Mouse (Mus musculus): ENCODE measurements around the gene Plekhs1. TPM values are rescaled to one million over a fixed set of nuclear protein-coding genes. Genes with fewer than 3 reads are reported as not detected.

The Plekhs1 gene
- 0.33 TPM in 1 of 2 replicates, not detected in the other for polyA plus RNA-seq (2015; fragmentation: Nextera tagmentation; extraction: Ambion mirVana)

- no peak within 1 kb of the TSS for H3K4me3 ChIP-seq
- ATAC-seq (ENCODE audit: low read depth), result no peak
- H3K36me3 ChIP-seq, result no peaks in the 10 kb centered on the region
- no peaks in the 10 kb centered on the region for H3K9me3 ChIP-seq
- 0 out of 2 replicates have a peak, but pooled peaks cover 2% of the 10 kb centered on the region for H3K27me3 ChIP-seq
- no peak within 1 kb of the TSS for H3K27ac ChIP-seq (replicated peaks)
- H3K4me1 ChIP-seq (replicated peaks), result no peaks in the 10 kb centered on the region
- H3K4me2 ChIP-seq, result no peak within 1 kb of the TSS
- H3K9ac ChIP-seq, result no peak within 1 kb of the TSS
- WGBS, result 74% methylated on average over 10 of the region's 10 CpGs
Observed at GRCm38 (mm10) chr19:56461522-56462101, at the start of gene Plekhs1. Gene Plekhs1 (plus strand): TSS chr19:56461640.

- no peak overlapping the region for H3K9ac ChIP-seq
- ATAC-seq (ENCODE audit: low read depth), result no peak
- no peaks in the 10 kb centered on the region for H3K9me3 ChIP-seq
- no peak overlapping the region for H3K27ac ChIP-seq (replicated peaks)
- no peaks in the 10 kb centered on the region for H3K36me3 ChIP-seq
- no peaks in the 10 kb centered on the region for H3K27me3 ChIP-seq
- WGBS, result 85% methylated on average over 4 of the region's 4 CpGs
- peaks cover 7% of the 10 kb centered on the region for H3K4me1 ChIP-seq (replicated peaks)
- no peak overlapping the region for H3K4me3 ChIP-seq
- no peak overlapping the region for H3K4me2 ChIP-seq
Observed at GRCm38 (mm10) chr19:56418404-56418803, 43.0 kb upstream of the Plekhs1 start.

- peaks cover 16% of the 10 kb centered on the region for H3K4me1 ChIP-seq (replicated peaks)
- WGBS, result 71% methylated on average over 9 of the region's 9 CpGs
- H3K9ac ChIP-seq, result no peak overlapping the region
- H3K9me3 ChIP-seq, result no peaks in the 10 kb centered on the region
- H3K4me3 ChIP-seq, result no peak overlapping the region
- no peak overlapping the region for H3K4me2 ChIP-seq
- no peak for ATAC-seq (ENCODE audit: low read depth)
- H3K36me3 ChIP-seq, result no peaks in the 10 kb centered on the region
- no peak overlapping the region for H3K27ac ChIP-seq (replicated peaks)
- H3K27me3 ChIP-seq, result no peaks in the 10 kb centered on the region
Observed at GRCm38 (mm10) chr19:56419452-56419851, 42.0 kb upstream of the Plekhs1 start.

GRCm38 (mm10) chr19:56420345-56420744, 41.1 kb upstream of the Plekhs1 start:
- Histone ChIP-seq H3K9ac (no peak overlapping the region), H3K36me3 (no peaks in the 10 kb centered on the region), H3K9me3 (no peaks in the 10 kb centered on the region), H3K27ac (replicated peaks) (no peak overlapping the region), H3K4me1 (replicated peaks) (peaks cover 16% of the 10 kb centered on the region), H3K27me3 (no peaks in the 10 kb centered on the region), H3K4me3 (no peak overlapping the region), H3K4me2 (no peak overlapping the region)
- 88% methylated on average over 3 of the region's 3 CpGs for WGBS
- ATAC-seq (ENCODE audit: low read depth), result no peak

GRCm38 (mm10) chr19:56422476-56423338, 38.7 kb upstream of the Plekhs1 start:
- ATAC-seq (ENCODE audit: low read depth), result peak; percentile 74; the same call in 1 of the 2 replicates
- WGBS, result 26% methylated on average over 14 of the region's 14 CpGs
- Histone ChIP-seq H3K9ac (no peak overlapping the region), H3K4me2 (no peak overlapping the region; the same call in 1 of the 2 replicates), H3K36me3 (no peaks in the 10 kb centered on the region), H3K4me3 (no peak overlapping the region), H3K4me1 (replicated peaks) (peaks cover 16% of the 10 kb centered on the region), H3K27me3 (no peaks in the 10 kb centered on the region), H3K9me3 (no peaks in the 10 kb centered on the region), H3K27ac (replicated peaks) (no peak overlapping the region)

DNA sequence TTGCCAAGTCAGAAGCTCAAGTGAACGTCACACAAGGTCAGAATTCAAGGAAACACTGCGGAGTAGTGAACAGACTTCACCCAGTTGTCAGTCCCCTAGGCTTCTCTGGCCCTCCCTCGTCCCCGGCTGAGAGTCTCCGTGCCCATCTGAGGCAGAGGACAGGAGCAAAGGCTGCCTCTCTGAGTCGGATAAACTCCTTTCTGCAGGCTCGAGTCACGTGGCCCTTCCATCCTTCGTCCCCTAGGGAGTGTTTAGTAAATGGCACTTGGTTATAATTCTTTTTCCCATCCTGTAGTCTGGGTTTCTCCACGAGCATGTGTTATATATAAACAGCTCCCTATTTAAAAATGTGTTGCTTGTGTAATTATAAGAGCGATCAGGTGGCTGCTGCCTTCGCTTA, 38.1 kb upstream of the Plekhs1 start:
- H3K27ac ChIP-seq (replicated peaks), result no peak overlapping the region
- ATAC-seq (ENCODE audit: low read depth), result peak; percentile 52; the same call in 1 of the 2 replicates
- H3K27me3 ChIP-seq, result no peaks in the 10 kb centered on the region
- 47% methylated on average over 12 of the region's 12 CpGs for WGBS
- peak overlapping the region; percentile 25 for H3K4me2 ChIP-seq
- H3K36me3 ChIP-seq, result no peaks in the 10 kb centered on the region
- H3K9me3 ChIP-seq, result no peaks in the 10 kb centered on the region
- H3K4me3 ChIP-seq, result no peak overlapping the region
- H3K4me1 ChIP-seq (replicated peaks), result peaks cover 16% of the 10 kb centered on the region
- no peak overlapping the region for H3K9ac ChIP-seq

DNA sequence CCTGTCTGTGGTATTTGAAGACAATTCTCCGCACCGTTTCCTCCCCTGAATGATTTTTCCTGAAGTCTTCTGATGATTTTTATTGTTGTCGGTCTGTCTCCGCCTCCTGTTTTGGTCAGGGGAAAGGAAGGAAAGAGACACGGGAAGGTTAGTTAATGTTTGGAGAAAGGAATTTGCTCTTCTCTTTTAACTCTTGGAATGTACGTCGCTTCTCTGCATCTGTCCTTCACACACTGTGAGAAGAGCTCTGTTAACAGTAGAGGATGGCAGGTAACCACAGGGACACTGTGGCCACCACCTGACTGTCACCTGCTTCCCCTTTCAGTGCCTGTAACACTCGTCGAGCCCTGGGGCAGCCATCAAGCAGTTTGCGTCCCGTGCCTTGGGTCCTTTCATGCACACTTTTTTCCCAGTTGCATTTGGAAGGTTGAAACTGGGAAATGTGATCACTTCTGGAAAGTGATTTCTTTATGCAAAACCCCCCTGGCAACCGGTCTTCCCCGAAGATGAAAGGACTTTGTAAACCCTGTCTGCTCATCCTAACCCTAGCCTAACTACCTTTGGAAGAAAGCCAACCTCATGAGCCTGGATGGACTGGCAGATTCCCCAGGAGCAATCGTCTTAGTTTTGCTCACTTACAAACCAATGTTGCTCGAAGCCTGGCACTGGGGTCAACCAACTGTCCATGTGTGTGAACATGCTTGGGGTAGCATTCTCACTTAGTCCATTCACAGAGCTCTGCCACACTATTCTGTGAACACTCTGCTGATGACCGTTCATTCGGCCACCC, 36.6 kb upstream of the Plekhs1 start:
- no peaks in the 10 kb centered on the region for H3K9me3 ChIP-seq
- no peaks in the 10 kb centered on the region for H3K27me3 ChIP-seq
- 76% methylated on average over 17 of the region's 17 CpGs for WGBS
- H3K4me3 ChIP-seq, result no peak overlapping the region
- H3K4me2 ChIP-seq, result no peak overlapping the region
- H3K36me3 ChIP-seq, result no peaks in the 10 kb centered on the region
- no peak overlapping the region for H3K9ac ChIP-seq
- no peak for ATAC-seq (ENCODE audit: low read depth)
- H3K4me1 ChIP-seq (replicated peaks), result peaks cover 16% of the 10 kb centered on the region
- no peak overlapping the region for H3K27ac ChIP-seq (replicated peaks)

DNA sequence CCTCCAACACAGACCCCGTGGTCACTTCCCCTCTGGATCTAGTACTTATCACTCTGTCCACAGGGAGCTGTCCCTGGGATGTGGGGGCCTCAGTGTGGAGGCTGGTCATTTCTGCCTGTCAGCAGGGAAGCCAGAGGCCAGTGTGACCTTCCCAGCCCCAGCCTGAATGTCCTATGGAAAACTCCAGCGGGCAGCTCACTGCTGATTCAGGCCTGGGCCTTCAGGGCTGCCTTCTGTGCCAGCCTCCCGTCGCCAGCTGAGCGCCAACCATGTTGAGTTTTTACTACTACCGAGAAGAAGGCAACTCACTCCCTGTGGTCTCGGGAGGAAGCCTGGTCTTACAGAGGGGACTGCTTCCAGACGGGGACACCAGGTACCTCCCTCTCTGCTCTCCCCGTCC, 35.9 kb upstream of the Plekhs1 start:
- H3K4me1 ChIP-seq (replicated peaks), result peaks cover 16% of the 10 kb centered on the region
- no peaks in the 10 kb centered on the region for H3K36me3 ChIP-seq
- H3K9ac ChIP-seq, result no peak overlapping the region
- H3K27ac ChIP-seq (replicated peaks), result 0 out of 2 replicates have a peak overlapping the region, but pooled peaks have one; percentile 7
- no peaks in the 10 kb centered on the region for H3K9me3 ChIP-seq
- 63% methylated on average over 9 of the region's 9 CpGs for WGBS
- no peak for ATAC-seq (ENCODE audit: low read depth)
- H3K27me3 ChIP-seq, result no peaks in the 10 kb centered on the region
- no peak overlapping the region for H3K4me3 ChIP-seq
- no peak overlapping the region for H3K4me2 ChIP-seq

DNA sequence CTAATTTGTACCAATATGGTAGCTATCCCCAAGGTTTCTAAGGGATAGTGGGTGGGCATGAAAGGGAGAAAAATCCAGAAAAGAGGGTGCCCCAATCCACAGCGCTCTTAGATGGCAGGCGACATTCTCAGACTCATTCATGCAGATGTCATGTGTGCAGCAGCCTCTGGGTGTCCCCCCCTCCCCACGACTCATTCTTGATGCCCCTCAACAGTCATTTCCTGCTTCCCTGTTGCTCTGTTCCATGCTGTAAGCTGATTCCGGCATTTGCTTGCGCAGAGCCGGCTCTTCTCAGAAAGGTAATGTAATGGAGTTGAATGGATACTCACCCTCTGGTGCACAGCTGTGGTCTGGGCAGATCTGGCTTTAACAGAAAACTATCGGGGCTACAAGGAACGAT, 31.1 kb upstream of the Plekhs1 start:
- no peaks in the 10 kb centered on the region for H3K36me3 ChIP-seq
- 77% methylated on average over 8 of the region's 8 CpGs for WGBS
- H3K27me3 ChIP-seq, result no peaks in the 10 kb centered on the region
- no peak overlapping the region for H3K27ac ChIP-seq (replicated peaks)
- no peak overlapping the region for H3K4me3 ChIP-seq
- H3K9me3 ChIP-seq, result no peaks in the 10 kb centered on the region
- no peak for ATAC-seq (ENCODE audit: low read depth)
- H3K4me2 ChIP-seq, result no peak overlapping the region
- 0 out of 2 replicates have a peak, but pooled peaks cover 4% of the 10 kb centered on the region for H3K4me1 ChIP-seq (replicated peaks)
- H3K9ac ChIP-seq, result no peak overlapping the region

DNA sequence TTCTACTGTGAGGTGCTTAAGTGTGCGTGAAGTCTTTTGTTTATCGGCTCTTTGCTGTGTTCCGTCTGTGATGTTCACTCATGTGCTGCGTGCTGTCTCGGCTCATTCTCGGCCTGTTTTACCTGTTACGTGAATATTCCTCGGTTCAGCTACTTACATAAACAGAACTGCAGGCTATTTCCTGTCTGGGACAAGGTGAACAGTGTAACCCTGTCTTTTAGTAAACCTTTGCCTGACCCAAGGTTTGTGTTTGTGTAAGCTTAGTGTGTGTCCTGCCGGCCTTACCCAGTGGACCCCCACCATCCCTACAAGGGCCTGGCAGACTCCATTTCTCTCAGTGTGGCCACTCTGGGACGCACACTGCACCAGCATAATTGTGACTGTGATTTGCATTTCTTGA, 28.7 kb upstream of the Plekhs1 start:
- no peaks in the 10 kb centered on the region for H3K9me3 ChIP-seq
- ATAC-seq (ENCODE audit: low read depth), result no peak
- no peak overlapping the region for H3K27ac ChIP-seq (replicated peaks)
- no peaks in the 10 kb centered on the region for H3K36me3 ChIP-seq
- no peak overlapping the region for H3K9ac ChIP-seq
- 77% methylated on average over 10 of the region's 10 CpGs for WGBS
- H3K4me1 ChIP-seq (replicated peaks), result 0 out of 2 replicates have a peak, but pooled peaks cover 4% of the 10 kb centered on the region
- no peak overlapping the region for H3K4me3 ChIP-seq
- no peak overlapping the region for H3K4me2 ChIP-seq
- no peaks in the 10 kb centered on the region for H3K27me3 ChIP-seq

GRCm38 (mm10) chr19:56433581-56433980, 27.9 kb upstream of the Plekhs1 start:
- Histone ChIP-seq H3K4me1 (replicated peaks) (0 out of 2 replicates have a peak, but pooled peaks cover 4% of the 10 kb centered on the region), H3K9ac (no peak overlapping the region), H3K27me3 (no peaks in the 10 kb centered on the region), H3K27ac (replicated peaks) (no peak overlapping the region), H3K4me3 (no peak overlapping the region), H3K9me3 (no peaks in the 10 kb centered on the region), H3K4me2 (no peak overlapping the region), H3K36me3 (no peaks in the 10 kb centered on the region)
- ATAC-seq (ENCODE audit: low read depth), result no peak
- WGBS, result 93% methylated on average over 7 of the region's 7 CpGs

DNA sequence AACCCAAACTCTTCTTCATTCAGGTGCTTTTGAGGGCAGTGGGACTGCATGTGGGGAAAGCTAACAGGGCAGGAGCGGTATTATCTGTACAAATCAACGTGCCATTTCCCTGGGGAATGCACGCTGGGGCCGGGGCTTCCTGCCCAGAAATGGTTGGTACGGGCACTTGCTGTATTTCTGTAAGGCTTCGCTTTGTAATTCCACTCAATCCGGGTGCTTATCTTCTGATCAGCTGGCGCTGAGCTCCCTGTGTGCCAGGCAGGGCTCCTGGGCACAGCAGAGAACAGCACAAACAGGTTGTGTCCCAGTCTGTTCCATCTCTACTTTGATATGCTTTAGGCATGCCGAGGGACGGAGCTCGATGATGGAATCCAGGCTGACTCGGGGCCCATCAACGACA, 25.1 kb upstream of the Plekhs1 start:
- no peak overlapping the region for H3K27ac ChIP-seq (replicated peaks)
- no peak overlapping the region for H3K9ac ChIP-seq
- H3K4me2 ChIP-seq, result no peak overlapping the region
- H3K27me3 ChIP-seq, result no peaks in the 10 kb centered on the region
- no peak for ATAC-seq (ENCODE audit: low read depth)
- no peaks in the 10 kb centered on the region for H3K9me3 ChIP-seq
- 88% methylated on average over 13 of the region's 13 CpGs for WGBS
- H3K4me3 ChIP-seq, result no peak overlapping the region
- H3K36me3 ChIP-seq, result no peaks in the 10 kb centered on the region
- 0 out of 2 replicates have a peak, but pooled peaks cover 4% of the 10 kb centered on the region for H3K4me1 ChIP-seq (replicated peaks)
